Mouse (Mus musculus): ENCODE results near the gene Jakmip3. TPM values are rescaled to one million over a fixed set of nuclear protein-coding genes. Genes with fewer than 3 reads are reported as not detected.

Jakmip3 gene
- polyA plus RNA-seq, 1 experiment from 2014 or later = not detected

- peak overlapping the region; percentile 73 for H3K9ac ChIP-seq
- no peak overlapping the region; the same call in 1 of the 2 replicates for H3K27ac ChIP-seq (replicated peaks)
- no peaks in the 10 kb centered on the region for H3K36me3 ChIP-seq
- WGBS = 3% methylated on average over 61 of the region's 61 CpGs
- no peak for ATAC-seq (ENCODE audit: extremely low read depth, insufficient number of reproducible peaks, low FRiP score, low TSS enrichment)
- no peaks in the 10 kb centered on the region for H3K9me3 ChIP-seq
- peaks cover 91% of the 10 kb centered on the region for H3K27me3 ChIP-seq (replicated peaks)
- peaks cover 14% of the 10 kb centered on the region for H3K4me1 ChIP-seq
- peak overlapping the region; percentile 86 for H3K4me2 ChIP-seq
- peak overlapping the region; percentile 60 for H3K4me3 ChIP-seq
Measured at GRCm38 (mm10) chr7:139086195-139087158, 145.9 kb downstream of the Jakmip3 start.

GRCm38 (mm10) chr7:139087801-139088200 is 147.3 kb downstream of the Jakmip3 start:
- 53% methylated on average over 2 of the region's 2 CpGs for WGBS
- H3K9me3 ChIP-seq = no peaks in the 10 kb centered on the region
- no peak overlapping the region for H3K4me3 ChIP-seq
- no peak overlapping the region for H3K9ac ChIP-seq
- ATAC-seq (ENCODE audit: extremely low read depth, insufficient number of reproducible peaks, low FRiP score, low TSS enrichment) = no peak
- H3K36me3 ChIP-seq = no peaks in the 10 kb centered on the region
- no peak overlapping the region for H3K4me2 ChIP-seq
- H3K27me3 ChIP-seq (replicated peaks) = peaks cover 79% of the 10 kb centered on the region
- peaks cover 14% of the 10 kb centered on the region for H3K4me1 ChIP-seq
- H3K27ac ChIP-seq (replicated peaks) = no peak overlapping the region

- H3K27me3 ChIP-seq (replicated peaks) = peaks cover 68% of the 10 kb centered on the region
- H3K4me1 ChIP-seq = peaks cover 14% of the 10 kb centered on the region
- no peak overlapping the region for H3K4me2 ChIP-seq
- no peaks in the 10 kb centered on the region for H3K9me3 ChIP-seq
- H3K4me3 ChIP-seq = no peak overlapping the region
- no peak for ATAC-seq (ENCODE audit: extremely low read depth, insufficient number of reproducible peaks, low FRiP score, low TSS enrichment)
- WGBS = 70% methylated on average over 12 of the region's 12 CpGs
- H3K36me3 ChIP-seq = no peaks in the 10 kb centered on the region
- H3K27ac ChIP-seq (replicated peaks) = no peak overlapping the region
- no peak overlapping the region for H3K9ac ChIP-seq
Measured at GRCm38 (mm10) chr7:139089892-139090874, 149.7 kb downstream of the Jakmip3 start.

- Histone ChIP-seq H3K9me3 (no peaks in the 10 kb centered on the region), H3K4me1 (peaks cover 3% of the 10 kb centered on the region), H3K4me3 (no peak overlapping the region), H3K27ac (replicated peaks) (no peak overlapping the region), H3K27me3 (replicated peaks) (peaks cover 53% of the 10 kb centered on the region), H3K4me2 (no peak overlapping the region), H3K9ac (no peak overlapping the region), H3K36me3 (no peaks in the 10 kb centered on the region)
- ATAC-seq (ENCODE audit: extremely low read depth, insufficient number of reproducible peaks, low FRiP score, low TSS enrichment) = no peak
- 76% methylated on average over 9 of the region's 9 CpGs for WGBS
Measured at GRCm38 (mm10) chr7:139091681-139092080, 151.2 kb downstream of the Jakmip3 start.

GRCm38 (mm10) chr7:139092676-139093075 is 152.1 kb downstream of the Jakmip3 start:
- no peaks in the 10 kb centered on the region for H3K4me1 ChIP-seq
- no peak overlapping the region for H3K27ac ChIP-seq (replicated peaks)
- H3K9ac ChIP-seq = no peak overlapping the region
- ATAC-seq (ENCODE audit: extremely low read depth, insufficient number of reproducible peaks, low FRiP score, low TSS enrichment) = no peak
- no peaks in the 10 kb centered on the region for H3K36me3 ChIP-seq
- no peaks in the 10 kb centered on the region for H3K9me3 ChIP-seq
- peaks cover 43% of the 10 kb centered on the region for H3K27me3 ChIP-seq (replicated peaks)
- H3K4me2 ChIP-seq = no peak overlapping the region
- 79% methylated on average over 5 of the region's 5 CpGs for WGBS
- no peak overlapping the region for H3K4me3 ChIP-seq

DNA sequence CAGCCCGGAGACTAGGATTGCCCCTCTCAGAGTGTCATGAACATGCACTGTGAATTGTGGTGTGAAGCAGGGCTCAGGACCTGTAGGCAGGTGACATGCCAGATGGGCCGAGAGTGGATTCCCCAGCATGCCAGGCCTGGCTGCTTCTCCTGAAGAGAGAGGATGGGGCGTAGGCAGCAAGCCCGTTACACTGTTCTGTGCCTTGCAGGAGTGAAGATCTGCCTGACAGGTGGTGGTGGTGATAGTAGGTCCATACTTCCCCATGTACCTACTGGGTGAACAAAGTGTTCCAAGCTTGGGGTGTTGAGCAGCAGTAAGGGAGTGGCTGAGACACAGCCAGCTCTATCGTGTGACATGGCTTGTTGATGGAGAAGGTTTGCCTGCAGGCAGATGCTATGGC is 152.6 kb downstream of the Jakmip3 start:
- ATAC-seq (ENCODE audit: extremely low read depth, insufficient number of reproducible peaks, low FRiP score, low TSS enrichment) = no peak
- Histone ChIP-seq H3K9ac (no peak overlapping the region), H3K4me1 (no peaks in the 10 kb centered on the region), H3K27me3 (replicated peaks) (peaks cover 39% of the 10 kb centered on the region), H3K9me3 (no peaks in the 10 kb centered on the region), H3K4me3 (no peak overlapping the region), H3K36me3 (no peaks in the 10 kb centered on the region), H3K27ac (replicated peaks) (no peak overlapping the region), H3K4me2 (no peak overlapping the region)
- WGBS = 86% methylated on average over 5 of the region's 5 CpGs

DNA sequence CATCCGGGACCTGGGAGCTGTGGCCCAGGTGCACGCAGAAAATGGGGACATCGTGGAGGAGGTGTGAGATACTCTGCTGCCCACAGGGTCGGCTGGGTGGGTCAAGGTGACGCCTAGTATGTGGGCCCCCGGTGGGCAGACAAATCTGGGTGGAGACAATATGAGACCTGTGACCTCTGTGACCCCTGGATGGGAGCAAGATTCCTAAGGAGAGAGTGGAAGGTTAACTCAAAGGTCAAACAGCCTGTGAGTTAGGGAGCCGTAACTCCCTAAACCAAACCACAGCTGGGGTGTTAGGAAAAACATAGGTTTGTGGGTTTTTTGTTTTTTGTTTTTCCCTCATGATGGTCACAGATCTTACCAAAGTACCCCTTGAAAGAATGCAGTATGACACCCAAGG is 153.3 kb downstream of the Jakmip3 start:
- Histone ChIP-seq H3K4me2 (no peak overlapping the region), H3K27me3 (replicated peaks) (peaks cover 32% of the 10 kb centered on the region), H3K9me3 (no peaks in the 10 kb centered on the region), H3K4me3 (no peak overlapping the region), H3K4me1 (no peaks in the 10 kb centered on the region), H3K36me3 (no peaks in the 10 kb centered on the region), H3K9ac (no peak overlapping the region), H3K27ac (replicated peaks) (no peak overlapping the region)
- 66% methylated on average over 7 of the region's 7 CpGs for WGBS
- ATAC-seq (ENCODE audit: extremely low read depth, insufficient number of reproducible peaks, low FRiP score, low TSS enrichment) = no peak

- no peak for ATAC-seq (ENCODE audit: extremely low read depth, insufficient number of reproducible peaks, low FRiP score, low TSS enrichment)
- Histone ChIP-seq H3K4me3 (no peak overlapping the region), H3K27ac (replicated peaks) (no peak overlapping the region), H3K9me3 (no peaks in the 10 kb centered on the region), H3K4me1 (no peaks in the 10 kb centered on the region), H3K9ac (no peak overlapping the region), H3K36me3 (no peaks in the 10 kb centered on the region), H3K27me3 (replicated peaks) (peaks cover 22% of the 10 kb centered on the region; the same call in 1 of the 2 replicates), H3K4me2 (no peak overlapping the region)
- 77% methylated on average over 6 of the region's 6 CpGs for WGBS
Measured at GRCm38 (mm10) chr7:139094761-139095160, 154.2 kb downstream of the Jakmip3 start.

DNA sequence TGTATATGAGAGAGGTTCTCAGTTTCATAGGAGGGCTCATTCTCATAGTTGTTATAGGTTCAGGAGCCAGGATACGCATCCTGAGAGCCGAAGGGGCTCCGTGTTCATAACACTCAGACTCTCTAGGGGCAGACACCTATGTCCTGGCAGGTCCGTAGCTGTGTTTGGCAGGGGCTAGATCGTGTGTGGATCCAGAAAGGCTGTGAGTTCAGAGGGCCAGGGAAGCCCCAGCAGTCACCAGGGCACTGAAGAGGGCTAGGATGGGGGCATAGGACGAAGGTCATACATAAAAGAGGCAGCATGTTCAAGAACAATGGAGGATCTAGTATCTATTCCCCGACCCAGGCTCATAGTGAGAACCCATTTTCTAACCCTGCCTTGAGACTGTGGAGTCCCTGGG is 154.8 kb downstream of the Jakmip3 start:
- Histone ChIP-seq H3K9ac (no peak overlapping the region), H3K4me2 (no peak overlapping the region), H3K4me3 (no peak overlapping the region), H3K27ac (replicated peaks) (no peak overlapping the region), H3K36me3 (no peaks in the 10 kb centered on the region), H3K27me3 (replicated peaks) (peaks cover 17% of the 10 kb centered on the region; the same call in 1 of the 2 replicates), H3K4me1 (no peaks in the 10 kb centered on the region), H3K9me3 (no peaks in the 10 kb centered on the region)
- no peak for ATAC-seq (ENCODE audit: extremely low read depth, insufficient number of reproducible peaks, low FRiP score, low TSS enrichment)
- 71% methylated on average over 7 of the region's 7 CpGs for WGBS

DNA sequence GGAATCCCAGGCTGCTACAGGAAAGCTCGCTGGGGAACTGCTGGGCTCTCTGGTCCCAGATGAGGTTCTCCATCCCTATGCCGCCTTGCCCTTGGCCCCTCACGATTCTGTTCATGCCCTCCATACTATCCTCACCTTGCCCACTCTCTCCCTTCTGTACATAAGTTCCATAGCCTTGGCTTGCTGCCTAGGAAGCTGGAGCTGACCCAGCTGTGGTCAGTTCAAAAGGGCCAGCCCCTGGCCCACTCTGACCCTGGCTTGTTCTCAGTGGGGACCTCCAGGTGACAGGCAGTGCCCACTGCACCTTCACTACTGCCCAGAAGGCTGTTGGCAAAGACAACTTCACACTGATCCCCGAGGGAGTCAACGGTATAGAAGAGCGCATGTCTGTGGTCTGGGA is 155.9 kb downstream of the Jakmip3 start:
- WGBS = 78% methylated on average over 6 of the region's 6 CpGs

GRCm38 (mm10) chr7:139100531-139101095 is 160.1 kb downstream of the Jakmip3 start:
- WGBS = 50% methylated on average over 12 of the region's 12 CpGs
- H3K27me3 ChIP-seq (replicated peaks) = peaks cover 6% of the 10 kb centered on the region; the same call in 1 of the 2 replicates
- H3K27ac ChIP-seq (replicated peaks) = no peak overlapping the region
- H3K36me3 ChIP-seq = no peaks in the 10 kb centered on the region
- no peaks in the 10 kb centered on the region for H3K9me3 ChIP-seq
- no peak overlapping the region for H3K9ac ChIP-seq
- no peaks in the 10 kb centered on the region for H3K4me1 ChIP-seq
- no peak for ATAC-seq (ENCODE audit: extremely low read depth, insufficient number of reproducible peaks, low FRiP score, low TSS enrichment)
- H3K4me3 ChIP-seq = no peak overlapping the region
- H3K4me2 ChIP-seq = no peak overlapping the region

More for the DNA sequence above, 155.9 kb downstream of the Jakmip3 start:
- no peak overlapping the region for H3K4me3 ChIP-seq
- ATAC-seq (ENCODE audit: extremely low read depth, insufficient number of reproducible peaks, low FRiP score, low TSS enrichment) = no peak
- peaks cover 8% of the 10 kb centered on the region; the same call in 1 of the 2 replicates for H3K27me3 ChIP-seq (replicated peaks)
- H3K36me3 ChIP-seq = no peaks in the 10 kb centered on the region
- H3K9ac ChIP-seq = no peak overlapping the region
- no peaks in the 10 kb centered on the region for H3K9me3 ChIP-seq
- H3K4me1 ChIP-seq = no peaks in the 10 kb centered on the region
- H3K27ac ChIP-seq (replicated peaks) = no peak overlapping the region
- no peak overlapping the region for H3K4me2 ChIP-seq

Measured in heart, embryonic 13.5 days (tissue).